Mouse (Mus musculus): ENCODE results near the gene AW209491. TPM values are rescaled to one million over a fixed set of nuclear protein-coding genes. Genes with fewer than 3 reads are reported as not detected.
A peak's percentile ranks its signal among the peaks of the same experiment; 100 is the strongest.

AW209491 gene
- 10.7 TPM for polyA plus RNA-seq (2012; fragmentation: generic; extraction: Trizol)

DNA sequence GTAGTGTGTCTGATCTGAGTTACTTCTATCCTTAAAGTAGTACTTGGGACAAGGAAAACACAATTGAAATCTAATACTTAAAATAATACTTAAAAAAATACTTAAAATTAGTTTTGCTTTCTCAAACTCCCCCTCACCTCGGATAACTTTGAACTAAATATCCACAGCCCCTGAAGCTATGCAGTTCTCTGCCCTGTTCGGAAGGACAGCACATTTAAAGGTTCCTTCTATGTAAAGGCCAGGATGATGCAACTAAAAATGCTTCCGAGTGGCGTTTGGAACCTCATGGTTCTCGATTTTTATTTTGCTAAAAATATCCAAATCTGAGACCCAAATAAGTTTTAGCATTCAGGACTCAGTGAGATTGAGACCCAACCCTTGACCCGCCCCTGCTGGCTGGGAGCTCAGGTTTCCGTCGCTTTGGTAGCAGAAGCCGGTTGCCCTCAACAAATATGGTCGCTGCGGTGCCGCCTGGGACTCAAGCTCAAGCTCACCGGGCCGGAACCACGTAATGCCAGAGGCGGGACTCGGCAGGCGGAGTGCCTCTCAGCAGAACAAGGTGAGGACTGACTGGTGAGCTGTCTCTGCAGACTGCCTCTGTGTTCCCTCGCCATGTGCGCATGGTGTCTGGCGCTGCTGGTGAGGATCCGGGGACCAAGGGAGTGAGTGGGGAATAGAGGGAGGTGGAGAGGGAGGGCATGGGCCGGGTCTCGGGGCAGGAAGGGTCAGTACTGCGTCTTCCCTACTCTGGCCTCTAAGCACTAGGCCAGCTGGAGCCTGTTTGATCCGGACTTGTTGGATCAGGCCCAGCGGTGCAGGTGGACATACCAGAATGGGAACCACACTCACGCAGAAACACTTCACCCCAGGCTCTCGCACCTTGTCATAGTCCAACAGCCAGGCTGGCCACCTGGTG, at the start of gene AW209491:
AW209491 (plus strand) TSS at position 429 of the 916 bp plus-strand sequence.
- Histone ChIP-seq H3ac (ENCODE audit: control insufficient read depth, insufficient read length) (peak within 1 kb of the TSS; percentile 20), H3K36me3 (ENCODE audit: control insufficient read depth, insufficient read depth) (peaks cover 31% of the 10 kb centered on the region), H3K79me2 (ENCODE audit: control insufficient read depth, insufficient read depth) (peaks cover 11% of the 10 kb centered on the region), H3K4me2 (ENCODE audit: low read depth) (peak within 1 kb of the TSS; percentile 76), H3K27me3 (ENCODE audit: control insufficient read depth, insufficient read depth, insufficient read length) (no peaks in the 10 kb centered on the region), H3K4me3 (peak within 1 kb of the TSS; percentile 85)
- TF ChIP-seq REST (IDR thresholded peaks at IDR 0.05; ENCODE audit: insufficient read depth, insufficient read length), result no peak
- no peak for TF ChIP-seq USF1 (IDR thresholded peaks at IDR 0.05; ENCODE audit: low read depth)
- no peak for TF ChIP-seq MAX (IDR thresholded peaks at IDR 0.05; ENCODE audit: low read depth)
- no peak for TF ChIP-seq MYOD1 (IDR thresholded peaks at IDR 0.05; ENCODE audit: control insufficient read depth in 1 of 3, insufficient read length in 2 of 3, low read depth in 2 of 3)
- TF ChIP-seq POLR2A (IDR thresholded peaks at IDR 0.05; ENCODE audit: insufficient read length, low read depth), result peak; percentile 90
- TF ChIP-seq TCF12 (IDR thresholded peaks at IDR 0.05; ENCODE audit: insufficient read depth, poor library complexity, severe bottlenecking), result no peak
- TF ChIP-seq TCF3 (IDR thresholded peaks at IDR 0.05; ENCODE audit: insufficient read length, low read depth), result no peak
- no peak for TF ChIP-seq SRF (IDR thresholded peaks at IDR 0.05; ENCODE audit: control insufficient read depth, insufficient read length, low read depth)
- TF ChIP-seq MYOG (IDR thresholded peaks at IDR 0.05; ENCODE audit: control insufficient read depth in 1 of 3, insufficient read depth in 1 of 3, insufficient read length in 2 of 3, low read depth in 2 of 3), result peak in 1 of 3 experiments; percentile 32
- peak; percentile 99 for TF ChIP-seq POLR2AphosphoS2 (IDR thresholded peaks at IDR 0.05; ENCODE audit: insufficient read length, low read depth)
- TF ChIP-seq CEBPB (IDR thresholded peaks at IDR 0.05; ENCODE audit: insufficient read depth, poor library complexity, severe bottlenecking), result peak; percentile 46; the same call in 1 of the 2 replicates
- no peak for TF ChIP-seq E2F4 (IDR thresholded peaks at IDR 0.05; ENCODE audit: insufficient read depth)

GRCm38 (mm10) chr13:14580392-14580791, 49.6 kb upstream of the AW209491 start:
- H3K4me2 ChIP-seq (ENCODE audit: low read depth), result no peak overlapping the region
- no peak overlapping the region for H3ac ChIP-seq (ENCODE audit: control insufficient read depth, insufficient read length)
- no peaks in the 10 kb centered on the region for H3K36me3 ChIP-seq (ENCODE audit: control insufficient read depth, insufficient read depth)
- TF ChIP-seq CEBPB (IDR thresholded peaks at IDR 0.05; ENCODE audit: insufficient read depth, poor library complexity, severe bottlenecking), result no peak
- no peak for TF ChIP-seq MYOD1 (IDR thresholded peaks at IDR 0.05; ENCODE audit: control insufficient read depth in 1 of 3, insufficient read length in 2 of 3, low read depth in 2 of 3)
- no peak for TF ChIP-seq E2F4 (IDR thresholded peaks at IDR 0.05; ENCODE audit: insufficient read depth)
- TF ChIP-seq POLR2A (IDR thresholded peaks at IDR 0.05; ENCODE audit: insufficient read length, low read depth), result no peak
- TF ChIP-seq USF1 (IDR thresholded peaks at IDR 0.05; ENCODE audit: low read depth), result no peak
- TF ChIP-seq MYOG (IDR thresholded peaks at IDR 0.05; ENCODE audit: control insufficient read depth in 1 of 3, insufficient read depth in 1 of 3, insufficient read length in 2 of 3, low read depth in 2 of 3), result no peak
- no peak for TF ChIP-seq MAX (IDR thresholded peaks at IDR 0.05; ENCODE audit: low read depth)
- no peak for TF ChIP-seq TCF12 (IDR thresholded peaks at IDR 0.05; ENCODE audit: insufficient read depth, poor library complexity, severe bottlenecking)
- no peak for TF ChIP-seq SRF (IDR thresholded peaks at IDR 0.05; ENCODE audit: control insufficient read depth, insufficient read length, low read depth)
- no peak for TF ChIP-seq POLR2AphosphoS2 (IDR thresholded peaks at IDR 0.05; ENCODE audit: insufficient read length, low read depth)
- TF ChIP-seq TCF3 (IDR thresholded peaks at IDR 0.05; ENCODE audit: insufficient read length, low read depth), result no peak
- TF ChIP-seq REST (IDR thresholded peaks at IDR 0.05; ENCODE audit: insufficient read depth, insufficient read length), result no peak
- no peaks in the 10 kb centered on the region for H3K27me3 ChIP-seq (ENCODE audit: control insufficient read depth, insufficient read depth, insufficient read length)
- H3K79me2 ChIP-seq (ENCODE audit: control insufficient read depth, insufficient read depth), result no peaks in the 10 kb centered on the region
- H3K4me3 ChIP-seq, result no peak overlapping the region

DNA sequence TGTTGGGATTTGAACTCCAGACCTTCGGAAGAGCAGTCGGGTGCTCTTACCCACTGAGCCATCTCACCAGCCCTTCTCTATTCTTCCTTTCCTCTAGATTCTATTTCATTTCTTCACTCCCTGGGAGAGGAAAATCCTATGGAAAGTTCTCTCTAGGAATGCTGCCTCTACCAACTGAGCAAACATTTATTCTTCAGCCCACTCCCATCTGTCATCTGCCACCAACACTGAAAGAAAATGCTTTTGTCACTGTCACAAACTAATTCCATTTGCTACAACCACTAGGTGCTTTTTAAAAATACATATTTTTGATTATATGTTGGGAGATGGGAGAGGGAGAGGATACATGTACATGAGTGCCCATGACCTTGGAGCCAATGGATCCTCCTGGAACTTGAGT, 27.2 kb upstream of the AW209491 start:
- Histone ChIP-seq H3K4me3 (no peak overlapping the region), H3K79me2 (ENCODE audit: control insufficient read depth, insufficient read depth) (no peaks in the 10 kb centered on the region), H3K4me2 (ENCODE audit: low read depth) (no peak overlapping the region), H3ac (ENCODE audit: control insufficient read depth, insufficient read length) (no peak overlapping the region), H3K36me3 (ENCODE audit: control insufficient read depth, insufficient read depth) (no peaks in the 10 kb centered on the region), H3K27me3 (ENCODE audit: control insufficient read depth, insufficient read depth, insufficient read length) (no peaks in the 10 kb centered on the region)
- TF ChIP-seq SRF (IDR thresholded peaks at IDR 0.05; ENCODE audit: control insufficient read depth, insufficient read length, low read depth) (no peak), USF1 (IDR thresholded peaks at IDR 0.05; ENCODE audit: low read depth) (no peak), CEBPB (IDR thresholded peaks at IDR 0.05; ENCODE audit: insufficient read depth, poor library complexity, severe bottlenecking) (no peak), MYOG (IDR thresholded peaks at IDR 0.05; ENCODE audit: control insufficient read depth in 1 of 3, insufficient read depth in 1 of 3, insufficient read length in 2 of 3, low read depth in 2 of 3) (no peak), TCF3 (IDR thresholded peaks at IDR 0.05; ENCODE audit: insufficient read length, low read depth) (no peak), MAX (IDR thresholded peaks at IDR 0.05; ENCODE audit: low read depth) (no peak), E2F4 (IDR thresholded peaks at IDR 0.05; ENCODE audit: insufficient read depth) (no peak), POLR2AphosphoS2 (IDR thresholded peaks at IDR 0.05; ENCODE audit: insufficient read length, low read depth) (no peak), MYOD1 (IDR thresholded peaks at IDR 0.05; ENCODE audit: control insufficient read depth in 1 of 3, insufficient read length in 2 of 3, low read depth in 2 of 3) (no peak), REST (IDR thresholded peaks at IDR 0.05; ENCODE audit: insufficient read depth, insufficient read length) (no peak), TCF12 (IDR thresholded peaks at IDR 0.05; ENCODE audit: insufficient read depth, poor library complexity, severe bottlenecking) (no peak), POLR2A (IDR thresholded peaks at IDR 0.05; ENCODE audit: insufficient read length, low read depth) (no peak)

DNA sequence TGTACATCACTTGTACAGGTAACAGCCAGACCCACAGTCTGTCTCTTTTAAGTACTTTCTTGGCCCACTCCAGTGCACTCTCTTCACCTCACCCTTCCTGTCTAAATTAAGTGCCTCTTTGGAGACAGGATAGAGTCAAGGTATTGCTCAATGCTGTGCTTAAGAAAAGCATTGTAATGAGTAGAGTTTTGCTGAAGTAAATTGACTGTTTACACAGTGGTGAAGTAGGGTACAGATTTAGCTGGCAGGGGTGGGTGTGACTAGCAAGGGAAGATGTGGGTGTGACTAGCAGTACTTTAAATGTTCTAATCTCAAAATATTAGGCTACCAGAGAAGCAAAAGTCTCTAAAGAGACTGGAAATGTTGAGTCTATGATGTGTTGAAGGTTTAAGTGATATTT, 22.3 kb upstream of the AW209491 start:
- Histone ChIP-seq H3K4me2 (ENCODE audit: low read depth) (no peak overlapping the region), H3K27me3 (ENCODE audit: control insufficient read depth, insufficient read depth, insufficient read length) (no peaks in the 10 kb centered on the region), H3K36me3 (ENCODE audit: control insufficient read depth, insufficient read depth) (peaks cover 26% of the 10 kb centered on the region), H3K79me2 (ENCODE audit: control insufficient read depth, insufficient read depth) (peaks cover 16% of the 10 kb centered on the region), H3ac (ENCODE audit: control insufficient read depth, insufficient read length) (no peak overlapping the region), H3K4me3 (no peak overlapping the region)
- TF ChIP-seq MYOG (IDR thresholded peaks at IDR 0.05; ENCODE audit: control insufficient read depth in 1 of 3, insufficient read depth in 1 of 3, insufficient read length in 2 of 3, low read depth in 2 of 3) (no peak), MAX (IDR thresholded peaks at IDR 0.05; ENCODE audit: low read depth) (no peak), USF1 (IDR thresholded peaks at IDR 0.05; ENCODE audit: low read depth) (no peak), POLR2A (IDR thresholded peaks at IDR 0.05; ENCODE audit: insufficient read length, low read depth) (no peak), TCF3 (IDR thresholded peaks at IDR 0.05; ENCODE audit: insufficient read length, low read depth) (no peak), REST (IDR thresholded peaks at IDR 0.05; ENCODE audit: insufficient read depth, insufficient read length) (no peak), POLR2AphosphoS2 (IDR thresholded peaks at IDR 0.05; ENCODE audit: insufficient read length, low read depth) (no peak), E2F4 (IDR thresholded peaks at IDR 0.05; ENCODE audit: insufficient read depth) (no peak), MYOD1 (IDR thresholded peaks at IDR 0.05; ENCODE audit: control insufficient read depth in 1 of 3, insufficient read length in 2 of 3, low read depth in 2 of 3) (no peak), SRF (IDR thresholded peaks at IDR 0.05; ENCODE audit: control insufficient read depth, insufficient read length, low read depth) (no peak), CEBPB (IDR thresholded peaks at IDR 0.05; ENCODE audit: insufficient read depth, poor library complexity, severe bottlenecking) (no peak)

Measured in myocyte (in vitro differentiated cells).